Comparison of ENCODE assay signal across 9 mouse cellular contexts in genomic region chr11:110448131-110448725, GRCm38 (mm10). TPM values are rescaled to one million over a fixed set of nuclear protein-coding genes. Genes with fewer than 3 reads are reported as not detected.
DNase-seq lines count a peak whose midpoint lies in the region; ATAC-seq lines count a peak whose summit lies in the region.
"Had no signal": no experiment of that assay in that cellular context is flagged by ENCODE, and none has a peak within 500 bp of the region (broad histone marks: within the 10 kb centered on the region; RNA-seq: fewer than 3 reads in every experiment).

No protein-coding gene starts in this region.

- H3K27ac ChIP-seq in lung, embryonic 15.5 days = no peak overlapping the region

- H3K9me3 ChIP-seq in lung, embryonic 15.5 days = no peaks in the 10 kb centered on the region

- H3K27me3 ChIP-seq in lung, embryonic 15.5 days = no peaks in the 10 kb centered on the region

- 0 out of 2 replicates have a peak overlapping the region, but pooled peaks have one; percentile 5 for H3K4me3 ChIP-seq in lung, embryonic 15.5 days

- H3K4me2 ChIP-seq in lung, embryonic 15.5 days = peak overlapping the region; percentile 43

- no peak overlapping the region for H3K9ac ChIP-seq in lung, embryonic 15.5 days

- peaks cover 48% of the 10 kb centered on the region for H3K4me1 ChIP-seq in lung, embryonic 15.5 days

- peak; percentile 94 for DNase-seq in heart, adult 11 months
- DNase-seq in heart, postnatal 4 days = no peak
- peak; percentile 17 for DNase-seq in cerebellum, adult 9-10 months
- peak; percentile 30 for DNase-seq in gastrocnemius, postnatal 10 days
- peak; percentile 40 to 53 for DNase-seq in kidney, adult 8-10 months
- DNase-seq in ovary, postnatal 36 days (ENCODE audit: low spot score) = peak; percentile 38
- no peak for DNase-seq in right cerebral cortex, adult 2 months (ENCODE audit: low spot score in 2 of 2)

- ATAC-seq in lung, embryonic 15.5 days (ENCODE audit: borderline replicate concordance, extremely low read depth, low FRiP score, low TSS enrichment) = peak; percentile 43; the same call in 1 of the 2 replicates
- ATAC-seq: Patski had no signal

- H3K36me3 ChIP-seq in lung, embryonic 15.5 days = no peaks in the 10 kb centered on the region

- 16% methylated on average over 7 of the region's 7 CpGs for WGBS in lung, embryonic 15.5 days

RNA-seq across cellular contexts. Expression of gene Map2k6, which starts 49.3 kb away (rescaled TPM):
- total RNA-seq in heart, postnatal 4 days (2021) = 10 to 100 TPM; 11.8 to 15.0 TPM
- 10 to 100 TPM; 25.2 to 31.6 TPM for total RNA-seq in gastrocnemius, postnatal 10 days (2021)
- 20.6 and 21.2 TPM in 2 replicates for polyA plus RNA-seq in lung, embryonic 15.5 days (2015; fragmentation: Nextera tagmentation; extraction: Ambion mirVana)

Comparison
In these comparisons a context has a peak if more than half of its experiments do, and no peak if none do; other contexts are left out.
1. DNase-seq: peak in heart, adult 11 months (single experiment), cerebellum, adult 9-10 months (single experiment), gastrocnemius, postnatal 10 days (single experiment), kidney, adult 8-10 months (2 of 2) and ovary, postnatal 36 days (single experiment); none in heart, postnatal 4 days (single experiment) and right cerebral cortex, adult 2 months (0 of 2).